Mouse (Mus musculus): ENCODE results near the gene Plxdc1.

The Plxdc1 gene

DNA sequence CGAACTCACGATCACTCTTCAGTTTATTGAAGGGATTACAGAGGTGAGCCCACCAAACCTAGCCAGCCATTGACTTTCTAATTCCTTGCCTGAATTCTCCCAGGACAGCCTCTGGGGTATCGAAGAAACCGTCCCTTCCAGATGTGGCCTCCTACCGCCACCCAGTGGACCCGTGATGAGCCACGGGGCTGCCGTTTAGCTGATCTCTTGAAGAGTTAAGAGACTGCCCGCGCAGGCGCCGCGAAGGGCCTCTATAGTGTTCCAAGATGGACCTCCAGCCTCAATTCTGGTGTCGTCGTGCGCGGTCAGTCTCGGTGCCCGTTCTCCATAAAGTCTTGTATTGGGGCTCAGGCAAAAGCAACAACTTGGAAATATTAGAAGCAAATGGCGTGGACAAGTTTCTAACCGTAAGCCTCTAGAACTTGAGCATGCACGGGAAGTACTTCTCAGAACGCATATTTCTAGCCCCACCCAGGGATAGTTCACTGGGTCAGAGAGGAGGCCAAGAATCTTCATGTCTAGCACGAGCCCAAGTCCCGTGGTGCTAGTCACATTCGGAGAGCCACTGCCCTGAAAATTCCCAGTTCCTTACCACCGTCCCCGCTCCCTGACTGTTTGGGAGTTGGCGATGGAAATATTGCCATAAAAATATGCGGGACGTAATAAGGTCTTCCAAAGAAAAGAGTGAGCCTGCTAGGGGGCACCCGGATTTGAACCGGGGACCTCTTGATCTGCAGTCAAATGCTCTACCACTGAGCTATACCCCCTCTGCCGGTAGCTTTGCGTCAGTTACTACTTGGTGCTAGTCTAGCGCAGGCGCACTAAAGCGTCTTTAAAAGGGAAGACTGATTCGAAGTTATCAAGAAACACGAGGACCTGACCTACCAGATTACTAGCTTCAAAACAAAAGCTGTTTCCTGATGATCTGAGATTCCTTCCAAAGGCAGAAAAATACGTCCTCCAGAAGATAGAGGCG is 1.6 kb upstream of the Plxdc1 start:
- DNase-seq (ENCODE audit: low spot score): peak; percentile 99

DNA sequence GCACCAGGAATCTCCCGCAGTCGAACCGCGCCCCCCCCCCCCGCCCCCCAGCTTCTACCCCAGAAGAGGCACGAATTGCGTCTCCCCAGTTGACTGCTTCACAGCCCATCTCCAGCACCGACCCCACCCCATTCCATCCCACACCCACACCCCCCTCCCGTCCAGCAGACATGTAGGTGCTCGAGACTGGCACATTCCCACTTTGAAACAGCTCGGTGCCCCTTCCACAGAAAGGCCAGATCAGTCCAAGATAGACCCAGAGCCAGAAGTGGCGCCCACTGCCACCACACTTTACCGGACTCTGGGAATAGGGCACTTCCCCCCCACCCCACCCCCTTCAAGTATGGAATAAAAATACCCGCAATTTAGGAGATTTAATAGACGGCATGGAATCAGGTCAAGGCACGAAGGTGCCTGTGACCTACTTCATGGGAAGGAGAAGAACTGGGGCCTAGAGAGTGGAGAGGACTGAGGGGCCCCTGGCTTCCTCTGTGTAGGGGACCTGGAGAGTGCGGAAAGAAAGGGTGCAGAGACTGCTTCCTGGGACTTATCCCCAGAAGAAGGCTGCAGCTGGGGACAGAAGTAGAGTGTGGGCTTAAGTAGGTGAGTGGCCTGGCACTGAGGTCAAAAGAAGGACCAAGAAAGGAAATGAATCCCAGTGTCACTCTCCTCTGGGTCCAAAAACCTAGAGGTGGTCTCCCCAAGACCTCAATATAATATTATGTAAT is 658 bp upstream of the Plxdc1 start:
- DNase-seq (ENCODE audit: low spot score): no peak

DNA sequence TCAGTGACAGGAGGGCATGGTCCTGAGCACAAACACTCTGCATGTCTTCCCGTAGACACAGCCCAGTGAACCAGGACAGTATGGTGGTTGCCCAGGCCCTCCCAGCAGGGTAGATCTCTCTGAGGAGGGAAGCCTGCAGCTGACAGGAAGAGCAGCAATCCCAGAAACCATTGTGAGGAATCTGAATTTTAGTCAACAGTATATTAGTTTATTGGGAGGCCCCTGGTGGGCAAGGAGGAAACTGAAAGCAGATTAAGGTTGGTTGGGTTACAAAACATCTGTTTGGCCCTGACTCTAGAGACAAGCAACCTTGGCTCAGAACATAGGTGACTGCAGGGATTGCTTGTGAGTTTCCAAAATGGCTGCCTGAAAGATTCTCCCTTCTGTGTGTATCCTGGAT is 2.3 kb downstream of the Plxdc1 start:
- DNase-seq (ENCODE audit: low spot score): no peak

DNA sequence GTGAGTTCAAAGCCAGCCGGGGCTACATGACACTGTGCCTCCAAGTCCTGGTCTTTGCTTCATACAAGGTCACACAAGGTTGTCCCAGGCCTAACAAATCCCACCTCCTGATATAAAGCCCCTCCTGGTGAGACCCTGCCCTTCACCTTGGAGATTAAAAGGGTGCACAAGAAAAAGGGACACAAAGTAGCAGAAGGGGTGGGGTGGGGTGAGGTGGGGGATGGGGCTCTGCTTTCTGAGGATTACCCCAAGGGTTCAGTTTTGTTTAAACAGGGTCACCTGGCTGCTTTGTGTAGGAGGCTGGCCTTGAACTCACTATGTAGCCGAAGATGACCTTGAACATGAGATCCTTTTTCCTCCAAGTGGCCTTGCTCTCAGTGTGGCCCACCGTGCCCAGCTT is 2.7 kb downstream of the Plxdc1 start:
- DNase-seq (ENCODE audit: low spot score): no peak

DNA sequence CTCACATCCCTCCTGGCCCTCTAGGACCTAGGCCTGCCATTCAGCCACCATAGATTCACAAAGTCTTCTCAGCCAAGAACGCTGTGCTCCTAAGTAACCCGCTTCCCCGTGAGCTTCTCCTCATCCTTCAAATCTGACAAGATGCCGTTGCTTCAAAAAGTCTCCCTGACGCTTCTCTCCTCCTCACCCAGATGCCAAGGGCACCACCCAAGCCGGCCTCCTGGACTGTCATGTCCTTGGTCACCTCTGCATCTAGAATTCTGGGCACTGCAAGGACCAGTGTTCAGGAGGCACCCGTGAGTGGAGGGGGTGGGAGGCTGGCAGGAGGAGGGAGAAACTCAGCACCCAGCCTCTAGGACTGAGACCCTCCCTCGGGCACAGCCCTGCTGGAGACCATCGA is 3.5 kb downstream of the Plxdc1 start:
- no peak for DNase-seq (ENCODE audit: low spot score)

DNA sequence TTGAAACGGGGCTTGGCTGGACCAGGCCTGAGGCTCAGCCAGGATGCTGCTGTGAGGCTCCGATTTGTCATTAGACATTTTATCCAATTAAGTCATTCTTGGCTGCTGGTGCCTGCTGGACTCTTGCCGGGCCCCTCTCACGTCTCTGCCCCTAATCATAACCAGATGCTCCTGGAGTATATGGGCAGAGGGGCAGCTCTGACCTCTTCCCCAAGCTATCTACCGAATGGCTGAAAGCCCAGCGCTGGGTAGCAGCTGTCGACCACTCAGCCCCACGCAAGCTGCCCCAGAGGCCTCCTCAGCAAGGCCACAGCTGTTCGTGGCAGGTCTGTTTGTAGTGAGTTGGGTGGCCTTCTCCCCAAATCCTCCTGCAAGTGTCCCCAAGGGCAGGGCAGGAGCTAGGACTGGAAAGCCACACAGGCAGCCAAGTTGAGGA is 5.7 kb downstream of the Plxdc1 start:
- DNase-seq (ENCODE audit: low spot score): peak; percentile 32

DNA sequence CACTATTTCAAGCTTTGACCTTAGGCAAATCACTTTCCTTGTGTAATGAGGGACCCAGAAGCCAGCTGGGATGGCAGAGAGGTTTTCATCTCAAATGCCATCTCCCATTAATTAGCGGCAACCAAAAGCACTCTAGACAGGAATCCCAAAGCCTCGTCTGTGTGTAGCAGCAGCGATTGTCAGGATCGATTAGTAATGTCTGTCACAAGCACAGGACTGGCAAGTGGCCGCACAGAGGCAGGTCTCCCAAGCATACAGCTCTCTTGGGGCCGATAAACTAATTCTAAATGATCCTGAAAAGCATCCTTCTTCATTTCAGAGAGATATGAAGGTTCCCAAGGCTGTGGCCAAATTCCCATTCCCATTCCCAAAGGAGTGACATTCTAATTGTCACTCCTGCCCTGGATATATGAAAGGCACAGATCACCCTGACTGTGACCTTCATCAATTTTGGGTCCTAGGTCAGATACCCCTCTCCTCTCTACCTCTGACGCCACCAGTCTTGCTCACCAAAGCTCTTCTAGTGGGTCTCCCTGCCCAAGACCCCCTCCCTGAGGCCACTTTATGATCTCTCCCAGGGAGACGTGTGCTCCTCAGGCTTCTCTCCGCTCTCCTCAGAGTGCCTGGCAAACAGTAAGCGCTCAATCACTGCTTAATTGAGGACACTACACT is 6.3 kb downstream of the Plxdc1 start:
- no peak for DNase-seq (ENCODE audit: low spot score)

DNA sequence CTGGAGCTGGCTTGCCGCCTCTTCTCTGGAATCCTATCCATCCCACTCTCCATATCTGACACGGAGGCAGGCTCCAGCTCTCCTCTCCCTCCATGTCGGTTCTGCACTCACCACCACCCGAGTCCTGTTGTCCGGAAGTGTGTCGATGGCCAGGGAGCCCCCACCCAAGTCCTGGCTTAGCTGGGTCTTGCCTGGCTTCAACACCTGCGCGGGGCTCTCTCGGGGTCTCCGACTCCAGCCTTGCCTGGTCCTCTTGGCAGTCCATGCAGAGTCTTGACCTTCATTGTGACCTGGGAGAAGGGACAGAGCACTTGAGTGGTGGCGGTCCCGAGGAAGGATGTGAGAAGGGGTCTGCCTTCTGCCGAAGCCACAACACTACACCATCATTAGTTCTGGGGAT is 7.9 kb downstream of the Plxdc1 start:
- DNase-seq (ENCODE audit: low spot score): no peak

DNA sequence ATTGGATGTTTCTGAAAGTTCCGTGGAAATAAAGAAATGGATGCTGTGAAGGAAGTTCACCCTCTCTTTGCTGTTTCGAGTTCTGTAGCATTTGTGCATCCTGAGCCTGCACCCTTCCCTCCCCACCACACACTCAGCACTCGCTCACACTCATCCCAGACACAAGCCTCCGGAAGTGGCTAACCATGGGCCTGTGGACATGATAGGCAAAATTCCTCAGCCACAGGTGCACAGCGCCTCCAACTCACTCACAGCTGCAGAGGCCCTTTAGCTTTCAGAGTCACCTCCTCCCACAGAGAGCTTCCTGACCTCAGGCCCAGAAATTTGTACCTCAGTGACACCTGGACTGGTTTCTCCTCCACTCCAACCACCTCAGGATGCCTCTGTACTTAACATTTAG is 8.4 kb downstream of the Plxdc1 start:
- DNase-seq (ENCODE audit: low spot score): no peak

DNA sequence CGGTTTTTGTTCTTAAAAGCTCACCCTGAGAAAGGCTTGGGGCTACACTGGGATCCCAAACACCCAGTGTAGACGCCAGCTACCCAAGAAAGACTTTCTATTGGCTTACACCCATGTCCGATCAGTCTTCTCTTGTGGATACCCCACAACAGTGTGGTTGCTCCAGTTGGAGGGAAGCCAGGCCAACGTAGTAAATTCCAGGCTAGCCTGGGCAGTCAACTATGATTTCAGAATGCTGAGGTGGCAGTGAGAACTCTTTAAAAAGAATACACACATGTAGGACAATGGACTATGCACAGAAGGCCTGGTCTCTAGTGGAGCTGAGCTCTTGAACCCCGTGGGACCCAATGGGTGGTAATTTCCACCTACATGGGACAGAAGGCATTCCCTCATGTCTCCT is 11.5 kb downstream of the Plxdc1 start:
- DNase-seq (ENCODE audit: low spot score): no peak

DNA sequence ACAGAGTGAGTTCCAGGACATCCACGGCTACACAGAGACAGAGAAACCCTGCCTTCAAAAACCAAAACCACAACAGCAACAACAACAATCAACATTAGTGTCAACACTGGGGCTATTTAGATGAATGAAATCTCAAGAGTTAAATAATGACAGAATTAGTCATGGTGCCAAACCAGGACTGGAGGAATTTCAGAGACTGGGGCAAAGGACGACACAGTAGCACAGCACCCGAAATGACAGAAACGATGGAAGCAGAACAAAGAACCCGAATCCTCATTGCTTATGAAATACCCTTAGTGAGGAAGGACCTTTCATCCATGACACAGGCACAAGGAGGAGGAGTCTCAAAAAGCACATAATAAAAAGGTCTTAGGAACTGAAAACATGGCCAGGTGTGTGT is 12.1 kb downstream of the Plxdc1 start:
- DNase-seq (ENCODE audit: low spot score): no peak

DNA sequence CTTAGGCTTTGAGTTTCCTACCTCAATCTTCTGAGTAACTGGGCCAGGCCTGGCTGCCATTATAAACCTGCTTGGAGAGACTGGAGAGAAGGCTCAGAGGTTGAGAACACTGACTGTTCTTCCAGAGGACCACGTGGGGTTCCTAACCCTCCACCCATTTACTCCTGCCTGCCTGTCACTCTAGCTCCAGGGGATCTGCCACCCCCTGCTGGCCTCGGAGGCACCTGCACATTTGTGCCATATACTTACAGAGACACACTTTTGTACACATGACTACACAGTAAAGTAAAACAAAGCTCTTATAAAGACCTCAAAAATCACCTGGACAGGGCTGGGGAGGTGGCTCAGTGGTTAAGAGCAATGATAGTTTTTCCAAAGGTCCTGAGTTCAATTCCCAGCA is 13.8 kb downstream of the Plxdc1 start:
- no peak for DNase-seq (ENCODE audit: low spot score)

DNA sequence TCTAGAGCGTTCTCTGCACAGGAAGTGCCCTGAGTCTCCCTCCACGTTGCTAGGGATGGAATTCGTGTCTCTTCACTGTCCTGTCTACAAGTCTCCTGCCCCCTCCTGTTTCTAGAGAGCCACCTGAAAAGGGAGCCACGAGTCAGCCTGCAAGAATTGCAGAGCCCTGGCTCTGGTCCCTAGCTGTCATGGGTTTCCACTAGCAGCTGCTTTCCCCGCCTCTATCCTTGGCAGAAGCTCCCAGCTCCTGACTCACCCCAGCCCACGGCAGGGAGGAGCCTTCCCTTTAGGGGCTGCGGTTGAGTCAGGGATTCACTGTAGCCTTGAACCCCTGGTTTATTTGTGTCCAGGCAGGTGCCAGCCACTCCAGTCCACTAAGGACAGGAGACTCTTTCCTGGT is 15.0 kb downstream of the Plxdc1 start:
- DNase-seq (ENCODE audit: low spot score): no peak

DNA sequence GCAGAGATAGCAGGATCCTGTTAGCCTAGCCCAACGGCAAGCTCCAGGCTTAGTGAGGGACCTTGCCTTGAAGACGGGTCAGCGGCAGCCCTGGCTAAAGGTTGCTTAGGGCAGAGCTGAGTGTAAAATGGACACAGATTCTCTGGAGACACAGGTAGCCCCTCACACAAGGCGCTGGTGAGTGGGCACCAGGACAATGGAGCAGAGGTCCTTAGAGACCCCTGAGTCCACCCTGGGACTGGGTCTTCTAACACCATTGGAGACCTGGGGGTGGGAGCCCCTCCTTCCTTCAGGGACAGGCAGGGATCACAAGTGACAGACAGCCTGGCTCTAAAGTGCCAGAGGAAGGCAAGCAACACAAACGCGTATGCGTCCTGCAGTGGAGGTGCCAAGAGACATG is 15.5 kb downstream of the Plxdc1 start:
- no peak for DNase-seq (ENCODE audit: low spot score)

DNA sequence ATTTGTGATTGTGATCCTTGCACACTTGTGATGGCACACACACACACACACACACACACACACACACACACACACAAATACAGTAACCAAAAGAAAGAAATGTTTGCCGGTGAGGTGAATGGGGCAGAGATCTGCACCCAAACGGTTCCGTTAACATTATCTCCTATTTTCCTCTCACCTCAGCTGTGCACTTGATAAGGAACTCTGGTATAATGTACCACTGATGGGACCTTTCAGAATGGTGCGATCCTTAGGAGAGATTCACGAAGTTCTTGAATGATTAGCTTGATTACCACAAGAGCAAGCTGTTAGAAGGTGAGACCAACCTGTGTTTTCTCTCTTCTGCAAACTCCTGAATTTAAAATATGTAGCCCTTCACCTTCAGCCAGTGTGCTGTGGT is 17.9 kb downstream of the Plxdc1 start:
- DNase-seq (ENCODE audit: low spot score): no peak

DNA sequence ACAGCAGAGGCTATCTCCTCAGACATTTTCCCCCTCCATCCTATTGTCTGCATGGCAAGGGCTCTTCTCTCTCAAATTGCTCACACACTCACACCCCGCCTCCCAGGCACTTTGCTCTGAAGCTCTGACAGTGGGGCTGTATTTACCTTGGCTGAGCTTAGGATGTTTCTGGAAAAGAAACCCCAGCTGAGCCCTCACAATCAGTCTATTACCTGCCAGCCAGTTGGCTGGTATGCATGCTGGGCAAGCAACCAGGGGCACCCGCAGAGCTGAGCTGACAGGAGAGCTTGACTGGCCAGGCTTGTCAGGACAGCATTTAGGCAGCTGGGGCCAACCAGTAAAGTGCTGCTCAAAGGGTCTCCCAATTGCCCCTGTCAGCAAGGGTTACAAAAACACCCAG is 19.1 kb downstream of the Plxdc1 start:
- no peak for DNase-seq (ENCODE audit: low spot score)

DNA sequence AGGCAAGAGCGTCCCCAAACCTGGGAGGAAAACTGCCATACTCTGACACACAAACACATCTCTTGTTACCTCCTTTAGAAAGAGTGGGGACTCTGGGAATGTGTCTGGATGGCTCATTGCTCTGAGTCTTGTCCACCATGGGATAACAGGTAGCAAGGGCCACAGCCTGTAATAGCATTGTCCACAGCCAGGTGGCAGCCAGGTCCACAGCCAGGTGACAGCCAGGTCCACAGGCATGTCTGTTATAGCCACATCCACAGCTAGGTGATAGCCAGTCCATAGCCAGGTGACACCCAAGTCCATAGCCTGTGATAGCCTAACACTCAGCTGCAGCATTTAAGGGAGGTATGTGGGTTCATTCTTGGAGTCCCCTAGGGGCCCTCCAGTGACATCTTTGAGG is 25.3 kb downstream of the Plxdc1 start:
- DNase-seq (ENCODE audit: low spot score): no peak

DNA sequence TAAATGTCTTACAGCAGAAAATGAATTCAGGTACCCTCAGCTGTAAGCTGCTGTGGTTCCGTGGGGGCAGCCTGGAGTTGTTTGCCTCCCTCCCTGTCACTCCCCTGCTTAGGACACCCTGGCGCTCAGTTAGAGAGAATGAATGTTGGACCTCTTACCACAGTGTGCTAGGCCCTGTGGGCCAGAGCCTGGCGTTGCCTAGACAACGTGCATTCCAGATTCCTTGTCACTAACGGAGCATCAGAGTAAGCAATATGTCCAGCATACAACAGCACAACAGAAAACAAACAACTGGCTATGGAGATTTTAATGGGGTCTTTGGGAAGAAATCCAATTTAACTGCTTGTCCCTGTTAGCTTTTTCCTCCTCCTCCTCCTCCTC is 27.0 kb downstream of the Plxdc1 start:
- DNase-seq (ENCODE audit: low spot score): no peak

DNA sequence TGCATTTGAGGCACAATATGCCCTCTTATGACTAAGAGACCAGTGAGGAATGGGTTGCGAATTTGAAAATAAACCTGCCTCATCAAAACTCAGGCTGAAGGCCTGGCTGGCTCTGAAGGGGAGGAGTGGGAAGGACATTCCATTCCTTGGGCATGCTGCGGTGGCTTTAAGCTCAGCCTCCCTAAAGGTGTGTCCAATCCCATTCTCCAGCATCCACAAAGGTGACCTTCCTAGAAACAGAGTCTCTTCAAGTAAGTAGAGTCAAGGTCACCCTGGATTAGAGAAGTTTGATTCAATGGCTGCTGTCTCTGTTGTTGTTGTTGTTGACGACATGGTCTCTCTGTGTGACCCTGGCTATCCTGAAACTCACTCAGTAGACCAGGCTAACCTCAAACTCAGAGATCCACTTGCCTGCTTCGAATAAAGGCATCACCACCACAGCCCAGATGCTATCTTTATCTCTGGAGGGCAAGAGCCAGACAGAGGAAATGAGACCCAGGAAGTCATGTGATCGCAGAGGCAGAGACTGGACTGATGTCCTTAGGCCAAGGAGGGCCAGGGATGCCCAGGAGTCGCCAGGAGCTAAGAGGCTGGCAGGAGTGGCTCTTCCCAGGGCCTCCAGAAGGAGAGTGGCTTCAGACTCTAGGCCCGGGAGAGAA is 27.5 kb downstream of the Plxdc1 start:
- DNase-seq (ENCODE audit: low spot score): no peak

DNA sequence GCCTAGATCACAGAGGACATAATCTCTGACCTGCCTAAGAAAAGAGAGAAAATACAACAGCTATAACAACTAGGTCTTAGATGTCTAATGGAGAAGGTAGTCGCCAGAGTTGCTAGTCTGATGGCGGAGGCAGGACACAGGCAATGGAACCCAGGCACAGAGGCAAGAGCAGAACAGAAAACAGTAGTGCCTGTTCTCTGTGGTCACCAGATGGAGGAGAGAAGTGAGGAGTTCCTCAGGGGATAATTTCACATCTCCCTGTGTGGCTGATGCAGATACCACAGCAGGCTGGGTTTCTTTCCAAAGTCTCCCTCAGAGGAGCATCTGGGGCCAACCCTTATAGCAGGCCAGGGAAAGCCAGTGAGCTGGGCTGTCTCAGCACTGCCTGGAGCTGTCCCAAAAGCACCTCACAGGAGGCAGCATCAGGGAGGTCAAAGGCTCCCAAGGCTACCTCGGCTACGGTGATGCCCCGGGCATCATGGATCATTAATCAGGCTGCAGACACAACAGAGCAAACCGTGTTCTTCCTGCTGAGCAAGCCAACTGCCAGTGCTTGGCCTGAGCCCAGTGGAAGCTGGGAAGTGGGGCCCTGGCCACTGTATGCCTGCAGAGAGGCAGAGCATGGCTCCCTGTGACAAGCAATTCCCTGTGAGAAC is 29.2 kb downstream of the Plxdc1 start:
- no peak for DNase-seq (ENCODE audit: low spot score)

DNA sequence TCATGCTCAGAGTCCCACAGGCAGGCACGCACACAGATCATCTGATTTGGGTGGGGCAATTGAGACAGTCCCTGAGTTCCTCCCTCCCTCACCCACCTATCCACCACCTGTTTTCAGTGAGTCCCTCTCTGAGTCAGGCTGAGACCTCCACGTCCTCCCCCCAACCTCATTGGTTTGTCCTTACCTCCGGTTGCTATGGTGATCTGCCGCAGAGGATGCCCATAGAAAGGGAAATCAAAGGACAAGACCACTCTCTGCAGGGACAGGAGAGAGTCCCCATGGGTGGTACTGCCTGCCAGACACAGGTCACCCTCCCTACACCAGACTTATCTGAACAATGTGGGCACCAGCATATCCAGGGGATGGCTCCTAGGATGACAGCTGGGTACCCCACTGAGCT is 30.3 kb downstream of the Plxdc1 start:
- DNase-seq (ENCODE audit: low spot score): no peak
